Mouse (Mus musculus) embryonic facial prominence, embryonic 12.5 days (tissue): ENCODE measurements around the gene Gm37240. TPM values are rescaled to one million over a fixed set of nuclear protein-coding genes. Genes with fewer than 3 reads are reported as not detected.

Experiments
- ATAC-seq: fragments of 200-750 bp; cut with Nextera tagmentation; 2 replicates; pipeline ENCODE4 v1.8.0; 2017; ENCODE audit not compliant: insufficient number of reproducible peaks, insufficient read depth, low FRiP score, low TSS enrichment
- H3K27ac ChIP-seq: fragments of 300-500 bp; sonication (generic); 2 replicates; pipeline ENCODE4 v1.5.1; 2016; ENCODE audit warnings: mild to moderate bottlenecking
- H3K27me3 ChIP-seq: fragments of 300-500 bp; sonication (generic); 2 replicates; pipeline ENCODE4 v1.6.1; 2016; ENCODE audit warnings: mild to moderate bottlenecking, moderate library complexity
- H3K36me3 ChIP-seq: fragments of 300-500 bp; sonication (generic); 2 replicates; pipeline ENCODE4 v1.6.1; 2016; ENCODE audit warnings: mild to moderate bottlenecking
- H3K4me1 ChIP-seq: fragments of 300-500 bp; sonication (generic); 2 replicates; pipeline ENCODE4 v1.6.1; 2016
- H3K4me2 ChIP-seq: fragments of 300-500 bp; sonication (generic); replicated peaks from 2 replicates; pipeline ENCODE4 v1.6.1; 2016; ENCODE audit warnings: mild to moderate bottlenecking, moderate library complexity
- H3K4me3 ChIP-seq: fragments of 300-500 bp; sonication (generic); 2 replicates; pipeline ENCODE4 v1.5.1; 2016; ENCODE audit warnings: mild to moderate bottlenecking
- H3K9ac ChIP-seq: fragments of 300-500 bp; sonication (generic); 2 replicates; pipeline ENCODE4 v1.6.1; 2016; ENCODE audit warnings: mild to moderate bottlenecking, moderate library complexity
- H3K9me3 ChIP-seq: fragments of 300-500 bp; sonication (generic); 2 replicates; pipeline ENCODE4 v1.6.1; 2016; ENCODE audit warnings: mild to moderate bottlenecking, moderate library complexity
- WGBS: fragments of 180-500 bp; shearing (Covaris S2); methylation state at CpG from one replicate; pipeline ENCODE4 v1.1.7; 2016; 5-methylcytosine and 5-hydroxymethylcytosine counted together
- polyA plus RNA-seq: library from polyadenylated mRNA; unstranded; fragments of >200 nt; fragmentation: Nextera tagmentation; extraction: Ambion mirVana; gene quantifications from 2 replicates; pipeline ENCODE4 v1.2.1, GENCODE M21; 2016

The Gm37240 gene
- polyA plus RNA-seq, 1 experiment from 2014 or later = 4.0 TPM

GRCm38 (mm10) chr3:85819319-85819718, 68.0 kb downstream of the Gm37240 start:
- no peak overlapping the region for H3K9ac ChIP-seq
- 68% methylated on average over 3 of the region's 3 CpGs for WGBS
- H3K4me2 ChIP-seq = no peak overlapping the region
- H3K36me3 ChIP-seq = no peaks in the 10 kb centered on the region
- no peak overlapping the region for H3K27ac ChIP-seq
- H3K9me3 ChIP-seq = no peaks in the 10 kb centered on the region
- no peaks in the 10 kb centered on the region for H3K4me1 ChIP-seq
- ATAC-seq = no peak
- no peaks in the 10 kb centered on the region for H3K27me3 ChIP-seq
- H3K4me3 ChIP-seq = no peak overlapping the region

- no peak for ATAC-seq
- H3K27ac ChIP-seq = no peak within 1 kb of the TSS
- 79% methylated on average over 2 of the region's 2 CpGs for WGBS
- no peaks in the 10 kb centered on the region for H3K36me3 ChIP-seq
- no peaks in the 10 kb centered on the region for H3K9me3 ChIP-seq
- H3K4me3 ChIP-seq = no peak within 1 kb of the TSS
- no peak within 1 kb of the TSS for H3K4me2 ChIP-seq
- no peaks in the 10 kb centered on the region for H3K27me3 ChIP-seq
- H3K4me1 ChIP-seq = peaks cover 3% of the 10 kb centered on the region; the same call in 1 of the 2 replicates
- no peak within 1 kb of the TSS for H3K9ac ChIP-seq
These were observed 70.1 kb downstream of the Gm37240 start, which contains the start of gene Fam160a1 for GRCm38 (mm10) chr3:85817191-85817590. TSS of gene Fam160a1 (minus strand) at chr3:85817291.

GRCm38 (mm10) chr3:85814241-85814640, 73.1 kb downstream of the Gm37240 start:
- Histone ChIP-seq H3K27ac (no peak overlapping the region), H3K4me1 (peaks cover 3% of the 10 kb centered on the region; the same call in 1 of the 2 replicates), H3K4me3 (no peak overlapping the region), H3K4me2 (no peak overlapping the region), H3K36me3 (no peaks in the 10 kb centered on the region), H3K27me3 (no peaks in the 10 kb centered on the region), H3K9ac (no peak overlapping the region), H3K9me3 (no peaks in the 10 kb centered on the region)
- no peak for ATAC-seq
- 63% methylated on average over 7 of the region's 7 CpGs for WGBS

GRCm38 (mm10) chr3:85813101-85814014, 74.0 kb downstream of the Gm37240 start:
- H3K27me3 ChIP-seq = no peaks in the 10 kb centered on the region
- ATAC-seq = no peak
- peaks cover 3% of the 10 kb centered on the region; the same call in 1 of the 2 replicates for H3K4me1 ChIP-seq
- no peak overlapping the region for H3K27ac ChIP-seq
- H3K9ac ChIP-seq = no peak overlapping the region
- 42% methylated on average over 4 of the region's 4 CpGs for WGBS
- H3K4me2 ChIP-seq = no peak overlapping the region
- H3K36me3 ChIP-seq = no peaks in the 10 kb centered on the region
- no peak overlapping the region for H3K4me3 ChIP-seq
- no peaks in the 10 kb centered on the region for H3K9me3 ChIP-seq

GRCm38 (mm10) chr3:85812010-85812409, 75.3 kb downstream of the Gm37240 start:
- H3K36me3 ChIP-seq = no peaks in the 10 kb centered on the region
- 92% methylated on average over 5 of the region's 5 CpGs for WGBS
- no peak overlapping the region for H3K9ac ChIP-seq
- no peaks in the 10 kb centered on the region for H3K27me3 ChIP-seq
- no peak for ATAC-seq
- H3K4me1 ChIP-seq = peaks cover 3% of the 10 kb centered on the region; the same call in 1 of the 2 replicates
- no peaks in the 10 kb centered on the region for H3K9me3 ChIP-seq
- no peak overlapping the region for H3K4me3 ChIP-seq
- H3K4me2 ChIP-seq = no peak overlapping the region
- H3K27ac ChIP-seq = no peak overlapping the region

- no peak for ATAC-seq
- 64% methylated on average over 1 of the region's 1 CpGs for WGBS
These were observed 94.2 kb downstream of the Gm37240 start for GRCm38 (mm10) chr3:85793166-85793565.

GRCm38 (mm10) chr3:85789748-85790147, 97.6 kb downstream of the Gm37240 start:
- Histone ChIP-seq H3K27ac (no peak overlapping the region), H3K9me3 (no peaks in the 10 kb centered on the region), H3K27me3 (no peaks in the 10 kb centered on the region), H3K4me2 (no peak overlapping the region), H3K4me3 (no peak overlapping the region), H3K36me3 (no peaks in the 10 kb centered on the region), H3K9ac (no peak overlapping the region), H3K4me1 (no peaks in the 10 kb centered on the region)
- 76% methylated on average over 4 of the region's 4 CpGs for WGBS
- ATAC-seq = no peak

More at GRCm38 (mm10) chr3:85793166-85793565, 94.2 kb downstream of the Gm37240 start:
- Histone ChIP-seq H3K36me3 (no peaks in the 10 kb centered on the region), H3K4me1 (no peaks in the 10 kb centered on the region), H3K9ac (no peak overlapping the region), H3K4me2 (no peak overlapping the region), H3K27ac (no peak overlapping the region), H3K4me3 (no peak overlapping the region), H3K27me3 (no peaks in the 10 kb centered on the region), H3K9me3 (no peaks in the 10 kb centered on the region)

- ATAC-seq = no peak
- no peaks in the 10 kb centered on the region for H3K9me3 ChIP-seq
- H3K9ac ChIP-seq = no peak overlapping the region
- H3K27me3 ChIP-seq = no peaks in the 10 kb centered on the region
- no peak overlapping the region for H3K27ac ChIP-seq
- H3K4me3 ChIP-seq = no peak overlapping the region
- no peaks in the 10 kb centered on the region for H3K36me3 ChIP-seq
- WGBS = 69% methylated on average over 8 of the region's 8 CpGs
- H3K4me1 ChIP-seq = no peaks in the 10 kb centered on the region
- H3K4me2 ChIP-seq = no peak overlapping the region
These were observed 100.8 kb downstream of the Gm37240 start for GRCm38 (mm10) chr3:85786501-85786900.

GRCm38 (mm10) chr3:85780906-85781305, 106.4 kb downstream of the Gm37240 start:
- Histone ChIP-seq H3K36me3 (no peaks in the 10 kb centered on the region), H3K4me2 (no peak overlapping the region), H3K4me1 (peaks cover 3% of the 10 kb centered on the region; the same call in 1 of the 2 replicates), H3K27ac (no peak overlapping the region), H3K4me3 (no peak overlapping the region), H3K27me3 (no peaks in the 10 kb centered on the region), H3K9me3 (no peaks in the 10 kb centered on the region), H3K9ac (no peak overlapping the region)
- WGBS = 76% methylated on average over 7 of the region's 7 CpGs
- ATAC-seq = no peak

GRCm38 (mm10) chr3:85780332-85780731, 107.0 kb downstream of the Gm37240 start:
- Histone ChIP-seq H3K27me3 (no peaks in the 10 kb centered on the region), H3K36me3 (no peaks in the 10 kb centered on the region), H3K4me2 (no peak overlapping the region), H3K27ac (no peak overlapping the region), H3K9ac (no peak overlapping the region), H3K4me3 (no peak overlapping the region), H3K9me3 (no peaks in the 10 kb centered on the region), H3K4me1 (peaks cover 3% of the 10 kb centered on the region; the same call in 1 of the 2 replicates)
- 48% methylated on average over 2 of the region's 2 CpGs for WGBS
- ATAC-seq = no peak

- Histone ChIP-seq H3K4me1 (peaks cover 3% of the 10 kb centered on the region; the same call in 1 of the 2 replicates), H3K27me3 (no peaks in the 10 kb centered on the region), H3K9me3 (no peaks in the 10 kb centered on the region), H3K9ac (no peak overlapping the region), H3K36me3 (no peaks in the 10 kb centered on the region), H3K27ac (no peak overlapping the region), H3K4me2 (no peak overlapping the region), H3K4me3 (no peak overlapping the region)
- ATAC-seq = no peak
- WGBS = 72% methylated on average over 2 of the region's 2 CpGs
These were observed 109.5 kb downstream of the Gm37240 start for GRCm38 (mm10) chr3:85777841-85778240.

- 85% methylated on average over 4 of the region's 4 CpGs for WGBS
- H3K27ac ChIP-seq = no peak overlapping the region
- H3K9ac ChIP-seq = no peak overlapping the region
- no peaks in the 10 kb centered on the region for H3K27me3 ChIP-seq
- no peaks in the 10 kb centered on the region for H3K9me3 ChIP-seq
- H3K36me3 ChIP-seq = no peaks in the 10 kb centered on the region
- peaks cover 3% of the 10 kb centered on the region; the same call in 1 of the 2 replicates for H3K4me1 ChIP-seq
- H3K4me2 ChIP-seq = no peak overlapping the region
- H3K4me3 ChIP-seq = no peak overlapping the region
- no peak for ATAC-seq
These were observed 110.0 kb downstream of the Gm37240 start for GRCm38 (mm10) chr3:85777356-85777755.
